Mouse (Mus musculus): ENCODE results near the gene Hyal1. TPM values are rescaled to one million over a fixed set of nuclear protein-coding genes. Genes with fewer than 3 reads are reported as not detected.
"Not testable (repeated sequence)": the region's sequence is repeated elsewhere in the genome, so short reads cannot be mapped to it uniquely, and the experiment has no call there.

Hyal1 gene
- total RNA-seq, 2 experiments from 2014 or later = 4.6 to 4.8 TPM

DNA sequence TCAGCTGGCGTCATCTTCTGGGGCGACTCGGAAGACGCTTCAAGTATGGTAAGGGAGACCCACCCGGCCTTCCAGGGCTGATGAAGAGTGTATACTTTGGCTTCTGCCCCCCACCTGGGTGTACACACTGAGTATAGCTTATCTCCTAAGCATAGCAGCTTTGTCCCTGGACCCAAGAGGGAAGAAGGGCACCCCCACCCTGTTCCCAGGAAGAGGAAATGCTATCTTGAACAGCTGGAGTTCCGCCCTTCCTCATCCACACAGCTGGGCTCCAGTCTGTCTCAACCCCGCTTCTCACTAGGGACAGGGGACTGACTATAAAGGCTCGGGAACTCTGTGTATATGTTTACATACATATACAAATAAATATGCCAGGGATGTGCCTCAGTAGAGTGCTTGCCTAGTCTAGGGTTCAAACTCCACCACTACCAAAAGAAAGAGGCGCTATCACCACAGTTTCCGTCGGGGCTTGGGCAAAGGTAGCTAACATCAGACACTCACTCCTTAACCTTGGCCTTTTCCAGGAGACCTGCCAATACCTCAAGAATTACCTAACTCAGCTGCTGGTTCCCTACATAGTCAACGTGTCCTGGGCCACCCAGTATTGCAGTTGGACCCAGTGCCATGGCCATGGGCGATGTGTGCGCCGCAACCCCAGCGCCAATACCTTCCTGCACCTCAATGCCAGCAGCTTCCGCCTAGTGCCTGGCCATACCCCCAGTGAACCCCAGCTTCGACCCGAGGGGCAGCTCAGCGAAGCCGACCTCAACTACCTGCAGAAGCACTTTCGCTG is 5.0 kb upstream of the Hyal1 start:
- no peak for DNase-seq (ENCODE audit: low spot score in 2 of 2)

DNA sequence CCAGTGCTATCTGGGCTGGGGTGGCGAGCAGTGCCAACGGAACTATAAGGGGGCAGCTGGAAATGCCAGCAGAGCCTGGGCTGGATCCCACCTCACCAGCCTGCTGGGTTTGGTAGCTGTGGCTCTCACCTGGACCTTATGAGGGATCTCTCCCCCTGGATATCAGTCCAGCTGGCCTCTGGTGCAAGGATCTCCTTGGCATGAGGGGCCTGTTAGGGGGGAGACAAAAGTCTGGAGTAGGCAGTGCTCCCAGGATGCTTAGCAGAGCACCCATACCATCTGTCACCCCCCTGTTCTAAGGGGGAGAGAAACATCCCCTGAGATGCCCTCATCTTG is 4.4 kb upstream of the Hyal1 start:
- DNase-seq (ENCODE audit: low spot score in 2 of 2) = no peak

DNA sequence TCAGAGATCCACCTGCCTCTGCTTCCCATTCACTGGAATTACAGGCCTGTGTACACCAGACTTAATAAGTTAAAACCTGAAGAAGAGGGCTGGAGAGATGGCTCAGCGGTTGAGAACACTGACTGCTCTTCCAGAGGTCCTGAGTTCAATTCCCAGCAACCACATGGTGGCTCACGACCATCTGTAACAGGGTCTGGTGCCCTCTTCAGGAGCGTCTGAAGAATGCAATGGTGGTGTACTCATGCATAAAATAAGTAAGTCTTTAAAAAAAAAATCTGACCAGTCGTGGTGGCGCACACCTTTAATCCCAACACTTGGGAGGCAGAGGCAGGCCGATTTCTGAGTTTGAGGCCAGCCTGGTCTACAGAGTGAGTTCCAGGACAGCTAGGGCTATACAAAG is 3.0 kb upstream of the Hyal1 start:
- not testable (repeated sequence) for DNase-seq (ENCODE audit: low spot score in 2 of 2)

DNA sequence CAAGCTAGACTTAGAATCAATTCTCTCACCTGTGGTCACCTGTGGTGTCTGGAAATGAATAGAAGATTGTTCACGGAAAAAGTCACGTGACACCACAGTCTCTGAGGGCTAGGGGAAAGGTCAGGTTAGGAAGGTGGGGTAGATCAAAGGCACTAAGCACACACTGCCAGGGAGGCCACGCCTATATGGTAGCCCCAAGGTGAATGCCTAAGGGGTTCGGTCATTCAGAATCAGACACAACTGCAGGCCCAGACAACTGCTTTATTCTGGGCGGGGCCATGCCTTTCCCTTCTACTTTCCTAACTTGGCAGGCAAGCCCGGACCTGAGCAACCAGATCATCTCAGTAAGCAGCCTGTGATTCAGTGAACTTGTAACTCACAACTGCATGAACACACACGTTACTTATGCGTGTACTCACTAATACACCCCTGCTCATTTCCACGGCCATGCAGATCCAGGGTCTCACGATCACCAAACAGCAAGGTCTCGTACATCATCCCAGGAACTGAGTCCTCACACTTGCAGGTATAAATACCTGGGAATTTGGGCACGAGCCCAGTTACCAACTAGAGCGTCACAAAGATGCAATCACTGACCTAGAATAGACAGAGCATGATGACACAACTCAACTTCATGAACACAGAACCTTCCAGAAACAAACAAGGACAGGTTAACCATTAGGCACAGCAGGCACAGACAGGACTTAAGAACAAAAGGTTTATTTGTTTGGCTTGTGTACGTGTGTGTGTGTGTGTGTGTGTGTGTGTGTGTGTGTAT is 959 bp upstream of the Hyal1 start:
- no peak for DNase-seq (ENCODE audit: low spot score in 2 of 2)

DNA sequence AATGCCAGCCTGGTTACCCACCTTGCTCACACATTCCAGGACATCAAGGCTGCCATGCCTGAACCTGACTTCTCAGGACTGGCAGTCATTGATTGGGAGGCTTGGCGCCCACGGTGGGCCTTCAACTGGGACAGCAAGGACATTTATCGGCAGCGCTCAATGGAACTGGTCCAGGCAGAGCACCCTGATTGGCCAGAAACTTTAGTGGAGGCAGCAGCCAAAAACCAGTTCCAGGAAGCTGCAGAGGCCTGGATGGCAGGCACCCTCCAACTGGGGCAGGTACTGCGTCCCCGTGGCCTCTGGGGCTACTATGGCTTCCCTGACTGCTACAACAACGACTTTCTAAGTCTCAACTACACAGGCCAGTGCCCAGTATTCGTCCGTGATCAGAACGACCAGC is 1.1 kb downstream of the Hyal1 start:
- no peak for DNase-seq (ENCODE audit: low spot score in 2 of 2)

DNA sequence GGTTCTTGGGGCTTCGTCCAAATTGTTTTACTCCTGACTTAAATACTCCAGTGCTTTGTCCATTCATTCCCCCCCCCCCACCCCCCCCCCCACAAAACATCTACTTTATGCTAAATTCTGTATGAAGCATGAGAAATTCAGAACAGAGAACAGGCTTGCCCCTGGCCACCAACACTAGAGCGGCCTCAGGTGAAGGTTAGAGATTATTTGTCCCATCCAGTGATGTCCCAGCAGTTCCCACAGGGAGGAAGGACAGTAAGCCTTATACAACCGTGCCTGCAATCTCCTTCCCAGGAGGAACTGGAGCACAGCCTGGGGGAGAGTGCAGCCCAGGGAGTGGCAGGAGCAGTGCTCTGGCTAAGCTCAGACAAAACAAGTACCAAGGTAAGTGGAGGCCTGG is 1.9 kb downstream of the Hyal1 start, which contains the start of gene Naa80:
Naa80 (plus strand) TSS at position 301 of the 400 bp plus-strand sequence.
- DNase-seq (ENCODE audit: low spot score in 2 of 2) = no peak

DNA sequence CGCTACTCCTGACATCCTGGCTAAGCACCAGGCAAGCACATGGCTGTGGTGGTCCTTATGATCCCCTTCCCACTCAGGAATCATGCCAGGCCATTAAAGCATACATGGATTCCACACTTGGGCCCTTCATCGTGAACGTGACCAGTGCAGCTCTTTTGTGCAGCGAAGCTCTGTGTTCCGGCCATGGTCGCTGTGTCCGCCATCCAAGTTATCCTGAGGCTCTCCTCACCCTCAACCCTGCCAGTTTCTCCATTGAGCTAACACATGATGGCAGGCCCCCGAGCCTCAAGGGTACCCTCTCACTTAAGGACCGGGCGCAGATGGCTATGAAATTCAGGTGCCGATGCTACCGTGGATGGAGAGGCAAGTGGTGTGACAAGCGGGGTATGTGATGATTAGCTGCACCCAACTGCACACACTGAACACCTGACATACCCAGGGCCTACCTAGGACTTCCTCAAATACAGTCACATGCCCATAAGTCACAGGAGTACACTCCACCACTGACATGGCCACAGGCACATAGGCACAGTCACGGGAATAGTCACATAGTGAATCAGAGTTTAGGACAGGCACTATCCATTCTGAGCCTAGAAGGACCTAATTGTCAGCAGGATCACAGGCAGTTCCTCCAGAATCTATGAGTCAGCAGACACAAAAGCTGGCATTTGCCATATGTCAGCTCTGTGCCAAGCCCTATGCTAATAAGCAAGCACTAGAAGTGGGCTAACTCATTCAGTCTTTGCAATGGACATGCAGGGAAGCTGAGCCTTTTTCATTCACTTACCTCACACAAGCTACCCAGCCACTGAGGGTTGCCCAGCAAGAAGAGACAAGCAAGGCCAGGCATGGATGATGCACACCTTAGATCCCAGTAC is 2.5 kb downstream of the Hyal1 start:
- DNase-seq (ENCODE audit: low spot score in 2 of 2) = no peak

DNA sequence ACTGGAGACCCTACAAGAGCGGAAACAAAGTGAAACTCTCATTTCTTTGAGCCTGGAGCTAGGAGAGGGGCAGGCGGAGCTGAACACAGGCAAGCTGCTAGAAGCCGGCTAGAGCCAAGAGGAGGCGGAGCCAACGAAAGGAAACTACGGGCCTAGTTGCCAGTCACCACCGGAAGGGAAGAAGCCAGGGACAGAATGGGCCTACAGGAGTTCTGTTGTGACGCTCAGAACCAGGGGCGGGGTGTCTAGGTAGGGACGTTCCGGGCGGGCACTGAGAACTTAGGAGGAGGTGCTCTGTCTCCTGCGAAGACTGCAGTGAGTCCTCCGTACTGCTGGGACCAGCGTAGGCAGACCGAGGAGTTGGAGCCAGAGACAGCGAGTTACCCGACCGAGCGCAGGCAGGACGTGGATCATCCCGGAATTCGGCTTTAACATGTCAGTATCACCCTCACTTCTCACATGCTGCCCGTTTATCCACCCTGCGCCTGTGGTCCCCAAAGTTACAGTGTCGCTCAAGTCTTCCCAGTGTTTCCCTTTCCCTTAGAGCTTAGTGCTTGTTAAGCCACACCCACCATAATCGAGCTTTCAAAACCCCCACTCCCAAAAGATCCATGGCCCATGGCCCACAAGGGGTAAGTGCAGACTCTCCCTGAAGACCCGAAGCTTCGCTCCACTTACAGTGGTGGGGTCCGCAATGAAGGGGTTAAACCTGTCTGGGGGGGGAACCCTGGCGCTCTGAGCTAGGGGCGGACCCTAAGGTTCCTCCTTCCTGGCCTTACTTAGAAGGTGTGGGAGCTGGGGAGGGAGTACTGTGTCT is 4.0 kb downstream of the Hyal1 start, which contains the start of gene Hyal3:
Hyal3 (plus strand) TSS at position 318 of the 817 bp plus-strand sequence.
- DNase-seq (ENCODE audit: low spot score in 2 of 2) = peak; percentile 65 to 88

DNA sequence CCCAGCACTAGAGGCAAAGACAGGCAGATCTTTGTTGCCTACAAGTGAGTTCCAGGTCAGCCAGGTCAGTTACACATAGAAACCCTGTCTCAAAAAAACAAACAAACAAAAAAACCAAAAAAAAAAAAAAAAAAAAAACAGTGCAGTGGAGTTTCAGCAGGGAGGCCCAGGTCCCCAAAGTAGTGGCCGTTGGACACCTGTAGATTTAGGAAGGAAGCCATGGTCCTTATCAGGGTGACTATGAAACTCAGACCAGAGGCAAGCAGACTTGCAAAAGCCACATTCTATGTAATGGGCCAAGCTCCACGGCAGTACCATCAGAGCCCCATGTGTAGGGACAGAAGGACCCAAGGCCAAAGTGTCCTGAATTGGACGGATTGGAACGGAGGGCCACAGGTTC is 4.9 kb downstream of the Hyal1 start:
- no peak for DNase-seq (ENCODE audit: low spot score in 2 of 2)

DNA sequence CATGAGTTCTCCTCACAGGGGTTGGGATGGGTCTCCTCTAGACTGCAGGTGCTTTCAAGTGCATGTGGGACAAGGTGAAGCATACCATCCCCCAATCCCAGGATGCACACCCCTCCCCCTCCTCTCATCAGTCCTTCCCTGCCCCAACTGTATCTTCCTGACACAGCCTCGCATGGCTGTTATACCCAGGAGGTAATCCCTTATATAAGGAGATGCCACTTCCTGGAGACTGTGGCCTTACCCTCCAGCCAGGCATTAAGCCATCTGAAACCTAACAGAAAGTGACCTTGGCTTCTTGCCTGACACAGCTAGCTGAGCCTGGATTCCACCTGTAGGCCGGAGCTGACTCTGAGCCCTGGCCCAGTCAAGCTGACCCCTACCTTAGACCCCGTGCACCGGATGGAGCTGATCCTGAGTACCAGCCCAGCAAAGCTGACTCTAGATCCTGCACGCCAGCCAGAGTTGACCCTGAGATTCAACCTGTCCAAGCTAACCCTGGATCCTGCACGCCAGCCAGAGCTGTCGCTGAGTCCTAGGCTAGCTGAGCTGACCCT is 5.9 kb downstream of the Hyal1 start:
- DNase-seq (ENCODE audit: low spot score in 2 of 2) = no peak

DNA sequence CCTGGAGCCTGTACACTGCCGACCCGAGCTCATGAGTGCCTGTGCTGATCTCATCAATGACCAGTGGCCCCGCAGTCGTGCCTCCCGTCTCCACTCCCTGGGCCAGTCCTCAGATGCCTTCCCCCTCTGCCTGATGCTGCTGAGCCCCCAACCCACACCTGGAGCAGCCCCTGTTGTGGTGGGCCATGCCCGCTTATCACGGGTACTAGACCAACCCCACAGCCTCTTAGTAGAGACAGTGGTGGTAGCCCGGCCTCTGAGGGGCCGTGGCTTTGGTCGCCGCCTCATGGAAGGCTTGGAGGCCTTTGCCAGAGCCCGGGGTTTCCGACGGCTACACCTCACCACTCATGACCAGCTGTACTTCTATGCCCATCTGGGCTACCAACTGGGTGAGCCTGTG is 6.4 kb downstream of the Hyal1 start:
- no peak for DNase-seq (ENCODE audit: low spot score in 2 of 2)

DNA sequence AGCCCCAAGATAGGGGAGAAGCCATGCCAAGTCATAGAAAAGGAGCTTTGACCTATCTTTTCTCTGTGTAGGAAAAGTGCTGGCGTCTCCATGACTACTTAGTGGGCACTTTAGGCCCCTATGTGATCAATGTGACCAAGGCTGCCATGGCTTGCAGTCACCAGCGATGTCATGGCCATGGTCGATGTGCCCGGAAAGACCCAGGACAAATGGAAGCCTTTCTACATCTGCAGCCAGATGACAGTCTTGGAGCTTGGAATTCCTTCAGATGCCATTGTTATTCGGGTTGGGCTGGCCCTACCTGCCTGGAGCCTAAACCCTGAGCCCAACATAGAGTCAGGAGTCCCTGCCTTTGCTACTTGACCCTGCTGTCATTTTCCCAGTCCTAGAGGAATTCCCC is 9.8 kb downstream of the Hyal1 start:
- no peak for DNase-seq (ENCODE audit: low spot score in 2 of 2)

DNA sequence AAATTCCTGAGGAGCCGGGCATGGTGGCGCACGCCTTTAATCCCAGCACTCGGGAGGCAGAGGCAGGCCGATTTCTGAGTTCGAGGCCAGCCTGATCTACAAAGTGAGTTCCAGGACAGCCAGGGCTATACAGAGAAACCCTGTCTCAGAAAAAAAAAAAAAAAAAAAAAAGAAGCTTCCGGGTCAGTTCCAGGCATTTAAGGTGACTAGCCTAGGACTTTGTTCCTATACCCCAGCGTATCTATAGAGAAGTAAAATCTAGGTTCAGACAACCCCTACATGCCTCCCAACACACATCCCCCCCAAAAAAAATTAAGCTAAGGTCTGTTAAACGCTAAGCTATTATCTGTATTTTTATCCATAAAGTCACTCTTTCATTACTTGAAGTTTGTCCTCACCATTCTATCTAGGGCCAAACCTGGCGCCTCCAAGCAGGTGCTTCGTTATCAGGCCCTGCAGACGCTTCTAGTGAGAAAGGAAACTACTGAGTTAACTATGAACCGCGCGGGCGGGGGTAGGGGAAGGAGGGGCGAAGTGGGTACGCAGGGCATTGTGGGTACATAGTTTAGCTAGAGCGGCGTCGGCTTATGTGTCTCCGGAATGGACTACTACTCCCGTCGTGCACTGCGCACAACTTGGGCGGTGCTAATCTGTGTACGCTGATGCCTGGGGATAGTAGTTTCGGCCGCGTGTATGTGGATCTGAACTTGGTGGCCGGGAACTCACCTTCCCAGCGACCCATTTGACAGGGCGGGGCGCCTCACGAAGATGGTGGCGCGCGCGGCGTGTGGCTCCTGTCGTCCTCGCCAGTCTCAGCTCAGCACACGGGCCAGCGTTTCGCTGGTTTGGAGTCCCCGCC is 10.5 kb downstream of the Hyal1 start, which contains the start of gene Ifrd2:
Ifrd2 (plus strand) TSS at position 669 of the 859 bp plus-strand sequence.
- peak; percentile 77 to 95 for DNase-seq (ENCODE audit: low spot score in 2 of 2)

DNA sequence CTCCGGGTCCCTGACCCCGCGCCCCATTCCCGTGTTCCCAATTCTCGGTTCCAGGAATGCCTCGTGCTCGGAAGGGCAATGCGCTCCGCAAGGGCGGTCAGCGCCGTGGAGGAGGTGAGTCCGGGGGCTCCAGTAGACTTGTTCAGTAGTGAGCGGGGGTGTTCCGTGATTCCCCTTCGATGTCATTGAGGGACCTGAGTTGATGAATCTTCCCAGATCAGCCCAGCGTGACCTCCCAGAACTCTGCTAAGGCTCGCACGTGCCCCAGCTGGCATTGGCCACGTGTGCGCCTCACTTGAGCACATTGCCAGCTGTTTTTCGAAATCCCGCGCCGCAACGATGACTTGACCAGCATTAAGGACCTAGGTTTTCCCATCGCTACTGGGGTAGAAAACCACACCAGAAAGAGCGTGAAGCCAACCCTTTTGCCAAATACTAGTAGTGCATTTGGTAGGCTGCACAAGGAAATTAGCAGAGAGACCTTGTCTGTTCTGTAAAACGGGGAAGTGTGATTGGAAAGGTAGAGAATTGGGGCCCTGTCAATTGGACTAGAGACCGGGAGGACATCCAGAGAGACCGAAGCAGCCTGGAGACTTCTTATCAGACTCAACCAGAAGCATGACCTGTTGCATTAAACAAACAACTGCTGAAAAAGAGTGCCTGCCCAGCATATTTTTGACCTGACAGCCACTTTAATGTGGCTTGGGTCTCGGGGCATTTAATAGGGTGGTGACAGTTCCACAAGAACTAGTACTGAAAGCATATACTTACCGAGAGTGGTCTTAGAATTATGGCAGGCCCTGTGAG is 11.3 kb downstream of the Hyal1 start:
- DNase-seq (ENCODE audit: low spot score in 2 of 2) = no peak

DNA sequence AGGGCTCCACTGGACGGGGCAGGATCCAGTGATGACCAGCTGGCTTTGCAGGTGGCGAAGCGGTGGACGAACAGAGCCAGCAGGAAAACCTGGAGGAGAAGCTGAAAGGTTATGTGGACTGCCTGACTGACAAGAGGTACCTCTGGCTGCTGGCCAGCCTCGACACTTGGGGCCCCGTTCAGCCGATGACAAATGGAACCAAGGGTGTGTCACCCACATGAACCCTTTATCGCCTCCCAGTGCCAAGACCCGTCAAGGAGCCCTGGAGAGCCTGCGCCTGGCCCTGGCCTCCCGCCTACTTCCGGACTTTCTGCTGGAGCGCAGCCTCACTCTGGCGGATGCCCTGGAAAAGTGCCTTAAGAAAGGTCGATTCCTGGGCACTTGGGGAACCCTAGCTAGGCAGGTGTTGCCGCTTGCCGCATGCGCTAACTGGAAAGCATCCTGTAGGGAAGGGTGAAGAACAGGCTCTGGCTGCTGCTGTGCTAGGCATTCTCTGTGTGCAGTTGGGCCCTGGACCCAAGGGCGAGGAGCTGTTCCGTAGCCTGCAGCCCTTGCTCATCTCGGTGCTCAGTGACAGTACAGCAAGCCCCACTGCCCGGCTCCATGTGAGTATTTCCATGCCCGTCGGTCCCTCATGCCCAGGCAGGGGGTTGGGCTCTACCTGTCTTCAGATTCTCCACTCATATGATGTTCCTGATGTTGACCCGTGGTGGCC is 13.5 kb downstream of the Hyal1 start:
- DNase-seq (ENCODE audit: low spot score in 2 of 2) = no peak

DNA sequence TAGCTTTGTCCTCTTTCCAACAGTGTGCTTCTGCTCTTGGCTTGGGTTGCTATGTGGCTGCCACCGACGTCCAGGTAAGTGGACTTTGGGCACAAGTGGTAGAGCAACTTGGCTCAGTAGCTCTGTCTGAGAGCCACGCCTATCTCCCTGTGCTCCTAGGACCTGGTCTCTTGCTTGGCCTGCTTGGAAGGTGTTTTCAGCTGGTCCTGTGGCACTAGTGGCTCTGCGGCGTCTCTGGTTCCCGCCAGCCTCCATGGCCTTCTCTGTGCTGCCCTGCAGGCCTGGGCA is 14.0 kb downstream of the Hyal1 start:
- DNase-seq (ENCODE audit: low spot score in 2 of 2) = no peak

DNA sequence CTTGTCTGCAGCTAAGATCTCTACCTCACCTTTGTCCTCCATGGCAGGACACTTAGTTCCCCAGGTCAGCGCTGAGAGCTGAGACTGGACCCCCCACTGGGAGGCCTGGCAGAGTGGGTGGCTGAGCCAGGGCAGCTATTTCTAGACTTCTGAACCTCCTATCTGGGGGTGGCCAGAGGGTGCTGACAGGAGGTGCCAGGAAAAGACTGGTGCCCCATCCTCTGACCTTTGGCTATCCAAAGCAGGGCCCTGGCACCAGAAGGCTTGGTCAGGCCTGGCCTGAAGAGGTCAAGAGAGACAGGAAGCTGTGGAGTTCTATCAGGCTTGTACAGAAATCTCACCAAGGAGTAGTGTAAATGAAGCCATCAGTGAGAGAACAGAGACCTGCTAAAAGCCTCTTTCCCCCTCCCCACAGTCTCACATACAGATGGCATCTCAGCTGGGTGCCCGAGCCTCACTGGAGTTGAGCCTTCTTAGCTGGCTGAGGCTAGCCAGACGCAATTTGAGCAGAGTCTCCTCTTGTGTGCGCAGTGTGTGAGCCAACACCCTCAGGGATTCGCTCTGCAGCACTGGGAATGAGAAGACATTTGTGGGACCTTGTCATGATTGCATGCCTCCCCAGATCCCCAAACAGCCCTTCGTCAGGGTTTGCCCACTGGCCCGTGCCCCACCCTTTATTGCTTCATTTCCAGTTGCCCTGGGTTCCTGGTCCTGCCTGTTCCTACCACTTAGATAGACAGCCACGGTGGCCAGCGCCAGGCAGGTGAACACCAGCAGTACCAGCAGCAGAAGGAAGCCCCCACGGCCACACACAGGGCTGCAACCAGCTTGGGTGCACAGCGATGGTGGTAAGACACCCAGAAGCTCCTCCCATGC is 16.6 kb downstream of the Hyal1 start:
- no peak for DNase-seq (ENCODE audit: low spot score in 2 of 2)
